Mouse (Mus musculus): ENCODE results near the gene Rhbdl1.
A peak's percentile ranks its signal among the peaks of the same experiment; 100 is the strongest.
"Not testable (repeated sequence)": the region's sequence is repeated elsewhere in the genome, so short reads cannot be mapped to it uniquely, and the experiment has no call there.

Rhbdl1 gene

DNA sequence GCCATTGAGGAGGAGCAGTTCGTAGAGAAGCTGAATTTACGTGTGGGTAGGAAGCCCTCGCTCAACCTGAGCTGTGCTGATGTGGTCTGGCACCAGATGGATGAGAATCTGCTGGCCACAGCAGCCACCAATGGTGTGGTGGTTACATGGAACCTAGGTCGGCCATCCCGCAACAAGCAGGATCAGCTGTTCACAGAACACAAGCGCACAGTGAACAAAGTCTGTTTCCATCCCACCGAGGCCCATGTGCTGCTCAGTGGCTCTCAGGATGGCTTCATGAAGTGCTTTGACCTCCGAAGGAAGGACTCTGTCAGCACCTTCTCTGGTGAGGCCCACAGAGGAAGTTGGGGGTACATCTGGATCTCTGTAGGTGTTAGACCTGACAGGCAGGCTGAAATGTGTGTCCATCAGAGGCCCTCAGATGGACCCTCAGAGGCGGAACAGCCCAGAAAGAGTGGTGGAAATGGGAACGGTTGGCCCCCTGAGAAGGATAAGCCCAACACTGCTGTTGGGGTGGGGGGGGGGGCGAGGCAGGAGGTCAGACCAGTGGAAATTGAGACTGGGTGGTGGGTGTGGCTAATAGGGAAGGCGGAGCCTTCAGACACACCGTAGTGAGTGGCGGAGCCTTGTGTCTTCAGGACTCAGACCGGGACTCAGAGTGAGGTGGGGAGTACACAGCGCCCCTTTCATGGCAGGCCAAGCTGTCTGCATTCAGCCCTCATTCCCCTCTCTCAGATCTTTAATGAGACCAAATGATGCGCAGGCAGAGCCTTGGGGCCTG is 12.5 kb downstream of the Rhbdl1 start:
- DNase-seq, result no peak

DNA sequence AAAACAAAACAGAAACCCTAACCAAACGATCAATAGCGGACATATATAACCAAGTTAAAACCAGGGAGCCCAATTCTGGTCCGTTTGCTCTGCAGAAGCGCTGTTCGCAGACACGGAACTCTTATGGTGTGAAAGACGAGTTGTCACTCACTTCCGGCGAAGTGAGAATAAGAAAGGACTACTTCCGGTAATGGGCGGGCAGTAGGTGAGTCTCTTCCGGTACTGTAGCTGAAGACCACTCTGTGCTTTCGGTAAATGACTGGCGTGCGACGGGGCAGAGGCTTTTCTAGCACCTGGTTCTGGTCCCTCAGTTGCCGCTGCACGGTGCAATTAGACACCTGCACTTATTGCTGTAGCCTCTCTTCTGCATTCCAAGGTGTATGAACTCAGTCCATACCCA is 13.6 kb downstream of the Rhbdl1 start, which contains the start of gene Wdr24:
Gene Wdr24 (plus strand): TSS at position 176 of the 400 bp plus-strand sequence.
- DNase-seq, result peak; percentile 63

DNA sequence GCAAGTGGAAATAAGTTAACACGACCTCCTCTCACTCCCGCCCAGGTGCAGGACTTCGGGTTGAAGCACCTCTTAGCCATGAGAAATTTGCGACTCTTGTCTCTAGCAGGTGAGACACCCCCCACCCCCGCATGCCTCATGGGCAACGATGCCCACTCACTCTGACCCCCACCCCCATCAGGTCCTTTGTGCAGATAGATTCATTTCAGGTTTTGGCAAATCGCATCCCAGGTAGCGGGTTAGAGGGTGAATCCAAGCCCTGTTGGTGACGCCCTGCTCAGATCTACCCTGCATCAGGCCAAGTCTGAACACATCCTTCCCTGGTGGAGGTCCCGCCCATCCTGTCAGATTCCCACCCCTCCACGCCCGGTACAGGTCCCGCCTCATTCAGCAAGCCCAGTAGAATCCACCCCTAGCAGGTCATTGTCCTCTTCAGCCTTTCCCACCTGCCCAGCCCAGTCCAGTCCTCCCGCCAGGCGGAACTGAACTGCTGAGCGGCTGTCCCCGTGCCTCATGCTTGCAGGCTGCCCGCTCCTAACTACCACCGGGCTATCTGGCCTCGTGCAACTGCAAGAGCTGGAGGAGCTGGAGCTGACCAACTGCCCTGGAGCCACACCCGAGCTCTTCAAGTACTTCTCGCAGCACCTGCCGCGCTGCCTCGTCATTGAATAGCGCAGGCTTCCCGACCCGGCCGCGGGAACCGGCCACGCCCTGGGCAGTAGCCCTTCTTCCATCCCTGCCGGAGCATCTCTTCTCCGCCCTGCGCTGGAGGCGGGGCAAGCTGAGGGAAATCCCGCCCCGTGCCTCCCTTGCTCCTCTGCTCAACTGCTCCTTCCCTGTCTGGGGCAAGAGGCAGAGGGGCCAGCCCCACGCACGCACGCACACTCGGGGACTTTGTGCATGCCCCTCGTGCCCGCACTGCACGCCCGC is 18.0 kb downstream of the Rhbdl1 start:
- no peak for DNase-seq

DNA sequence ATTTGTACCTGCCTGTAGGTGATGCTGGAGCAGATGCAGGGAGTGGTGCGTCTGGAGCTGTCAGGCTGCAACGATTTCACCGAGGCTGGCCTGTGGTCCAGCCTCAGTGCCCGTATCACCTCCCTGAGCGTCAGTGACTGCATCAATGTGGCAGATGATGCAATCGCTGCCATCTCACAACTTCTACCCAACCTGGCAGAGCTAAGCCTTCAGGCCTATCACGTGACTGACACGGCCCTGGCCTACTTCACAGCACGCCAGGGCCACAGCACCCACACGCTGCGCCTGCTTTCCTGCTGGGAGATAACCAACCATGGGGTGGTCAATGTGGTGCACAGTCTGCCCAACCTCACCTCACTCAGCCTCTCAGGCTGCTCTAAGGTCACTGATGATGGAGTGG is 19.4 kb downstream of the Rhbdl1 start:
- DNase-seq, result no peak

DNA sequence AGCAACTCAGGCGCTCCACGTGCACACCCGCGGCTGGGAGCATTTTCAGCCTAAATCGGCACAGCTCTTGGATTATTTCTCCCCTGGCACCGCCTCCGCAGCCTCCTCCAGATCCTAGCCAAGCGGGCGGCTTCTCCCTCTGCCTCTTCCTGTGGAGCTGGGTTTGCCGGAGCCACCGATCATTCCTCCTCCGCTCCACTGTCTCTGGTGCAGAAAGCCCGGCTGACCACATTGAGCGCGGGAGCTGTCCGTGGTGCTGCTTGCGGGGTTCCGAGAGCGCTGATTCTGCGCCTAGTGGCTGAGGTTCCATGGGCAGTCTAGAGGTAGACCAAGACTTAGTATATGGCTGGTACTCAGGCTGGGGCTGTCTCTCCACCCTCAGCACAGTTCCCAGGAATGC is 23.6 kb downstream of the Rhbdl1 start:
- DNase-seq, result peak; percentile 77

DNA sequence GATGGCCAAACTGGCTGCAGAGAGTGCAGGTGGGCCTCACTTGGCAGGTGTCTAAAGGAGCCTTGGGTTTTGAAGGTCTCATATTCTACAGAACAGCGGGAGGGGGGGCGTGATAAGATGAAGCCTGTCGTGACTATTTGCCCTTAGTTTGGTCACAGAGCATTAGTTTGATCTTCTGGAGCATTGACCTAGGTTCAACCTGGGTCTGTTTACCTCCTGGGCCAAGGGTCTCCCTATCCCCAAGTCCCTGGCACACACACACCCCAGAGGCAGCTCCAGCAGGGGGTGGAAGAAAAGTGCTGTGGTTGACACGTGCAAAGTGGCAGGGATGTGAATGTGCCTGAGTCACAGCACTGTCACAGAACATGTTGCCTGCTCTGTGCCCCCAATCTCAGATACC is 26.2 kb downstream of the Rhbdl1 start:
- no peak for DNase-seq

DNA sequence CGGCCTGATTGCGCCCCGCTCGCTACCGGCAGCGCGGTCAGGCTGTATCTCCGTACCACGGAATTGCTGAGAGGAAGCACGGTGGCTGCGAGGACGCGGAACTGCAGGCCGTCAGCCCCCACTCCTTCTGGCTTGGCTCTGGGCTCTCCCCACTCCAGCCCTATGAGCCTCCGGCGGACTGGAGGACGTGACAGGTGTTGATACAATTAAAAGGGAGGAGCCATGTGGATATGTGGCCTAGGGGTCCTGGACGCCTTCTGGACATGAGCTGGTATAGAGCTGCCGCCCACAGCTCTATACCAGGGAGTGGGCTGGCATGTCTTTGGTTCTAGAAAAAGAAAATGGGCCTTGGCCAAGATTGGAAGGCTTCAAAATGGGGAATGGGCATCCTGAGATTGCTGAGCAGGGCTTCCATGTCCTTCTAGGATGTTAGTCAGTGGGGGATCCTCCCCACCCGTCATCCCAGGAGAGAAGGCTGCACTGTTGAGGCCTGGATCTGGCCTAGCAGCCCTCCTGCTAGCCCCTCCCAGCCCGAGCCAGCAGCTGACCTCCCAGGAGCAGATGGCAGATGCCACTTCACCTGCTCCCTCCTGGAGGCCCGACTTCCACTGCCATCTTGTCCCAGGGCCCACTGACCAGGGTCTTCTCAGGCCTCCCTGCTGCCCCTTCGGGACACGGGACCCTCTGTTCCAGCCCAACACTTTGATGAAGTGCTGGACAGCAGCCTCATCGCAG is 27.3 kb downstream of the Rhbdl1 start:
- DNase-seq, result no peak

DNA sequence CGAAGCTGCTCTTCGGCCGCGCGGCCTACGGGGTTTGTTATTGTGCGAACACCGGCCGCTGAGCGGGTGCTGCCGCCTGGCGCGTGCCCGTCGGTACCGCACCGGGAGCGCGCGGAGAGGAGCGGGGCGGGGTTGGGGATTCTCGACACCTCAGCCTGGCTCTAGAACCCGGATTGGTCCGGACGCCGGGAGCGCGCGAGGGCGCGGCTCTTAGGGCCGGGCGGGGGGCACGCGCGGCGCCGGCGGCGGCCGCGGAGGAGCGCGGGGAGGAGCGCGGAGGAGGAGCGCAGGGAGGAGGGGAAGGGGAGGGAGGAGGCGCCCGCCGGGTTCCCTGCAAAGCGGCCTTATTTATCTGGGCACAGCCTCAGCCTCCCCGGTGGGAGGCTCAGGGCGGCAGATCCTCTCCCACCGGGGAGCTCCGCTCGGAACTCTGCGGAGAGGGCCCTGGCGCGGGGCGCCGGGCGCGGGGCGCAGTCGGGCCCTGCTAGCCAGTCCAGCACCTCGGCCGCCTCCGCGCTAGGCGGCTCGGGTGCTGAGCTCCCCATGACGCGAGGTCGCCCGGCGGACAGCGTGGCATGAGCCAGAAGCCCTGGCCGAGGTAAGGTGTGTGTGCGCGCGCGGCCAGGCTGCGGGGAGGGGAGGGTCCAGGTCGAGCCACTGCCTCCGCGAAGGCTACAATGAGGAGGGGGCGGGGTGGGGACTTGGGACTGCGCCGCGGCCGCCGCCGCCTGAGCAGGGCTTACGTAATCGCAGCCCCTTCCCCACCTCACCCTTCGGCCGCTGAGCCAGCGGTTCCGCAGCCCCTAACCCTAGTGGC is 28.1 kb downstream of the Rhbdl1 start, which contains the start of gene Fbxl16:
Gene Fbxl16 (plus strand): TSS at position 297 of the 817 bp plus-strand sequence.
- DNase-seq, result peak; percentile 87

DNA sequence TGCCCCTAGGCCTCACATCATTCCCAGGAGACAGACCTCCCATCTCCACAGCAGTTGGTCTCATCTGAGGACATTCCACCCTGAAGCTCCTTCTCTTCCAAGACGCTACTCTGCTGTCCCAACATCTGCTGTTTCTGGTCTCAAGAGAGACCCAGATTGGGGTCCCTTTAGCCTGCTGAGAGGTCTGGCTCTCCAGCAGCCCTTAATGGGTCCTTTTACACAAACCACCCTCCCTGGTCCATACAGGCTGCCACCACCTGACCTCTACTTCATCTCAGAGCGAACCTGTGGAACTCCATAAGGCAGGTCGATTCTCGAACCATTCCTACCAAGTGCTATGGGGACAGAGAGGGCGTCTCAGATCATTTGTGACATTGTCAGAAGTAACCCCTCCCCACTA is 29.1 kb downstream of the Rhbdl1 start:
- no peak for DNase-seq

DNA sequence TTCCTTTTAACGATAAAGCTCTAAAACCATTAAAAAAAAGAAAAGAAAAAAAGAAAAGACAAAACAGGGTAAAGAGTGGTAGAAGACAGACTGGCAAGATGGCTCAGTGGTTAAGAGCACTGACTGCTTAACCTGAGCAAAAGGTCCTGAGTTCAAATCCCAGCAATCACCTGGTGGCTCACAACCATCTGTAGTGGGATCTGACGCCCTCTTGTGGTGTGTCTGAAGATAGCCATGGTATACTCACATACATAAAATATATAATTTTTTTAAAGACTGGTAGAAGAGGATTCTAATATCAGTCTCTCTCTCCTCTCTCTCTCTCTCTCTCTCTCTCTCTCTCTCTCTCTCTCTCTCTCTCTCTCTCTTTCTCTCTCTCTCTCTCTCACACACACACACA is 29.6 kb downstream of the Rhbdl1 start:
- DNase-seq, result not testable (repeated sequence)

DNA sequence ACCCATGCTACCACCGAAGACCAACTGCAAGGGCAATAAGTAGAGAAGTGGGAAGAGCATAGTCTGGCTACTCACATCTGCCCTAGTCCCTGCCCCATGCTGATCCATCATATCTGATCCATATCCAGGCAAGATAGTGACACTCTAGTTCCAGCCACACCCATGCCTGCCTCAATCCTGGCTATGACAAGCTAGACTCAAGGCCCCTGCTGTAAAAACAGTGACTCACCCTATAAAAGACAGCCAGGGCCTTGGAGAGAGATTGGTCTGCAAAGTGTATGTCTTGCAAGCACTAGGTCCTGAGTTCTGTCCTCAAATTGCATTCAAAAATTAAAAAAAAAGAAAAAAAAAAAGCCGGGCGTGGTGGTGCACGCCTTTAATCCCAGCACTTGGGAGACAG is 30.6 kb downstream of the Rhbdl1 start:
- no peak for DNase-seq

DNA sequence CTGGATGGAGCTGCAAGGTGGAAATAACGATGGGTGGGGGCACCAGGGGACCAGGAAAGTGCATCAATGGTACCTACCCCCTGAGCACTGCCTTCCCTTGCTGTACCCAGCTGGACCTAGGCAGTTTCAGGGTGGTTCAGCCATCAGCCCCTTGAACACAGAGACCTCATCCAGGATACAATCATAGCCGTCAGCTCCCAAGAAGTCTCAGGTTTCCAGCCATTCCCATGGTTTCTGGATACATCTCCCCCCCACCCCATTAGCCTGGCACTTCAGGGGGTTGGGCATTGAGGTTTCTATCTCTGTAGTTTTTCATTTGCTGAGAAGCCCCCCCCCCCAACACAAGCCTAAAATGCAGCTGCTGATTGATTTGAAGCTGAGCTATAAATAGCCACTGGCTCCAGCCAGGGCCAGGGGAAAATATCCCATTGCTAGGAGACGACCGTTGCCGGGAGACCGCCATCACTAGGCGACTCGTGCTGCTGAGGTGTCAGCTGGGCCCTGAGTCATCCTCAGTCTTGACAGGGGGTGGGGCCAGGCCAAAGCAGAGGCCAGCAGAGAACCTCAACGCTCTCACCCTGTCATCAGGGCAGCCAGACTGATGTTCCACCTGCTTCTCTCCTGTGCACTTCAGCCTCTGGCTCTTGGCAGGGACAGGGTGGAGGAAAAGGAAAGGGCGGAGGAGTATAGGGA is 34.1 kb downstream of the Rhbdl1 start:
- DNase-seq, result peak; percentile 71

DNA sequence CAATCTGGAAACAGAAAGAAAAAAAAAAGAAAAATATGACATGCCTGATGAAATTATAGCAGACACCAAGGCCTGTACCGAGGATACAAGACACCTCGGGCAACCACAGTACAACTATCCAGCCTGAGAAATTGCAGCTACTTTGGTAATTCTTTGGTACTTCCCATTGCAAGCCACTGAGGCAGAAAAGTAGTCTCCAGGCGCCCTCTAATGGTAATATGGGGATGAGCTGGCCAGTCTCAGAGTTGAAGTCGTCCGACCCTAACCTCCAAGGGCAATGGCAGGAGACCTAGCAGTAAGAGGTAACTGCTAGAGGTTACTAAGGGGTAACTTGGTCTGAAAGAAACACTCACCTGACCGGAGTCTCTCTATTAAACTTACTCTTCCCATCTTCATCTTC is 36.1 kb downstream of the Rhbdl1 start:
- DNase-seq, result no peak

DNA sequence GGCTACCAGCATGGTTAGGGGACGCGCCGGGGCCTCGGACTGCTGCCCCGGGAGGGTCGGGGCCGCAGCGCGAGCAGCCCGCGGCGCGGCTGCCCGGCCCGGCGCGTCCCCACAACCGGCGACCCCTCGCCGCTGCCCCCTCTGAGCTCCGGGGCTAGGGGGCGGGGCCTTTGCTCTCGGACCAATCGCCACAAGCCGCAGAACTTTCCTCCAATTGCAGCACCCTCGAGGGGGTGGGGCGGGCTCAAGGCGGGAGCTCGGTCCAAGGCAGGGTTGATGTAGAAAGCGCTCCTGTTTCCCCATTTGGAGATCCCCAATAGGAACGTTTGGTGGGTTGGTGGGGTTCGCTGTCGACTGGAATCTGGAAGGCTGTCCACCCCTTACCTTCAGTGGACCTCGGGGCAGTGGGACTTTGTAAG is 40.1 kb downstream of the Rhbdl1 start, which contains the start of gene Metrn:
Gene Metrn (minus strand): TSS at position 186 of the 419 bp plus-strand sequence.
- peak; percentile 78 for DNase-seq

DNA sequence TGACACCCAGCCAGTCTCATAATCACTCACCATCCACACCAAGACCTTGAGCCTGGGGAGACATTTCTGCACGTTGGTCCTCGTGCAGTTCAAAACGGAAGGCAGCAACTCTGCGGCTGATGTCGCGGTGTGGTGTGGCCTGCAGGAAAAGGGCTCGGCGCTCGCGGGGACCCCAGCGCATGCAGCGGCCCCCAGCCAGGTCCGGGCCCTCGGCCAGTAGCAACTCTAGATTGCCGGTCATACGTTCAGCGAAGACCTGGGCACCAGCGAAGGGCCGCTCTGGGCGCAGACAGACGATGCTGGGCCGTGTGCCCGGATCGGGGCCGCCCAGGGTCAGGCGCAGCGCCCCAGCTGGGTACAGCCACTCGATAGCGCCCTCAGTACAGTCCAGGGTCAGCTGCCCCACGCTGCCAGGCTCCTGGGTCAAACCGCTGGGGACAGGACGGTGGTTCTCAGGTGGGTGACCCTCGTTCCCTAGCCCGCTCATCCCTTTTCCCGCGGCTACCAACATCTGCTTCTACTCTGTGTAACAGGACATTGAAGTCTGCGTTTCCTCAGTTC is 40.8 kb downstream of the Rhbdl1 start:
- DNase-seq, result peak; percentile 45

DNA sequence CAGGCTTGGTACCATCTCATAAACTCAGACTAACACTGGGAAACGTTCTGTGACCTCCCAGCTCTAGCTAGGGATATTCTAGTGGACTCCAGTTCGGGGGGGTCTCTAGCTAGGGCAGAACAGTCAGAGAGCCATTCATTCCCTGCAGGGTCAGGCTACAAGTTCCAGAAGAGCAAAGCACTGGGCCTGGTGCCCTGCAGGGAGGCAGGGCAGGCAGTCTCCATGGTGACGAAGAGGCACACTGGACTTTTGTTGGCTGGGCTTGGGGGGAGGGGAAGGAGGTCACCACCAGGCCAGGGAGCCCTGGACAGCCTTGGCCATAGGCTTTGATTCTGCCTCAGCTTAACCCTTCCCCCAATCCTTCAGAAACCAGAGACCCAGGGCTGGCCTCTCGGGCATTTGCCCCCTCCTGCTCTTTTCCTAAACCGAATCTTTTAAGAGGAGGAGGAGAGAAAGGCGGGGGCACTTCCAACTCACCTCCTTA is 41.4 kb downstream of the Rhbdl1 start, which contains the start of gene AC134908.4:
Gene AC134908.4 (minus strand): TSS at position 51 of the 484 bp plus-strand sequence.
- DNase-seq, result no peak

DNA sequence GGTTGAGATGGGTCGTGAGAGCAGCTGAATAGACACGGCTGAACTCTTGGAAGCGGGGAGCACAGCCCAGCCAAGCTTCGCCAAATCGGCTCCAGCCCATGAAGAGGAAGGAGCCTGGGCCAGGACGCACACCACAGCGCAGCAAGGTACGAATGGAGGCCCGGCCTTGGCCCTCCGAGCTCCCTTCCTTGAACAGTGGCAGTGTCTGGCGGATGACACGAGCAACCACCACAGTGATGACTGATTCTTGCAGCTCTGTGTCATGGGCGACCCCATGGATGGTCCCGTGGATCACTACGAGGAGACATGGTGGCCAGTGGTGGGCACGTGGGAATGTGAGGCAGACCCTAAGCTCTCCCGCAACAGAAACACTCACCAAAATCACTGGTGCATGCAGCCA is 42.1 kb downstream of the Rhbdl1 start:
- DNase-seq, result no peak

DNA sequence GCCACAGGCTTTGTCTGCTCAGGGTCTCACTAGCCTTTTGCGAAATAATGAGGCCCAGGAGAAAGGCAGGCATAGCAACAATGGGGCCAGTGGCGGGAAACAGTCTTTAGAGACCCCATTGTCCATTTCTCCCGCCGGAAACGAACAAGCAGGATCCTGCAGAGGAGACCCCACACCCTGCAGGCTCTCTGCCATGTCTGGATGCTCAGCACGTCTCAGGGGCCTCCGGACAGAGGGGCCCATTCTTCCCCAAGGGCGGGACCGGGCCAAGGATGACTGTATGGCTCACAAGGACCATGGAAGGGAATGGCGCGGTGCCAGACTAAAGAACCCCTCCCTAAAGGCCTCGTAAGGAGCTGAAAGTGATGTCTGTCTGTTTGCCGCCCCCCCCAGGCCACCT is 42.9 kb downstream of the Rhbdl1 start:
- no peak for DNase-seq

DNA sequence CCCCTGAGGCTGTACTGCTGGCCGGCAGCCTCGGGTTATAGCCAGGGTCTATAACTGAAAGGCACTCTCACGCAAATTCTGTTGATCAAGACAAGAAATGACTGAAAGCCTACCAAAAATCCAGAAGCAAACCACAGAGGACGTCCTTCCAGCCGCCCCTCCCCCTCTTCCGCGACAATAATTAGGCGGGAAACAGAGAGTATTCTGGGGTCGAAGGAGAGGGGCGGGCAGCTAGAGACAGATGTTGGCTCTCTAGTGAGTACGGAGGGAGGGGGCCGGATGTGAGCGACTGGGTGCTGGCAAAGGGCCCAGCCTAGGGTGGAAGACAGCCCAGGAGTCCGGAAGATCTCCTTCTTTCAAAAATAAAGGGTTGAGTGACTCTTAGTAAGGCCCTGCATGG is 44.5 kb downstream of the Rhbdl1 start, which contains the start of gene Fam173a:
Gene Fam173a (minus strand): TSS at position 287 of the 400 bp plus-strand sequence.
- peak; percentile 77 for DNase-seq

DNA sequence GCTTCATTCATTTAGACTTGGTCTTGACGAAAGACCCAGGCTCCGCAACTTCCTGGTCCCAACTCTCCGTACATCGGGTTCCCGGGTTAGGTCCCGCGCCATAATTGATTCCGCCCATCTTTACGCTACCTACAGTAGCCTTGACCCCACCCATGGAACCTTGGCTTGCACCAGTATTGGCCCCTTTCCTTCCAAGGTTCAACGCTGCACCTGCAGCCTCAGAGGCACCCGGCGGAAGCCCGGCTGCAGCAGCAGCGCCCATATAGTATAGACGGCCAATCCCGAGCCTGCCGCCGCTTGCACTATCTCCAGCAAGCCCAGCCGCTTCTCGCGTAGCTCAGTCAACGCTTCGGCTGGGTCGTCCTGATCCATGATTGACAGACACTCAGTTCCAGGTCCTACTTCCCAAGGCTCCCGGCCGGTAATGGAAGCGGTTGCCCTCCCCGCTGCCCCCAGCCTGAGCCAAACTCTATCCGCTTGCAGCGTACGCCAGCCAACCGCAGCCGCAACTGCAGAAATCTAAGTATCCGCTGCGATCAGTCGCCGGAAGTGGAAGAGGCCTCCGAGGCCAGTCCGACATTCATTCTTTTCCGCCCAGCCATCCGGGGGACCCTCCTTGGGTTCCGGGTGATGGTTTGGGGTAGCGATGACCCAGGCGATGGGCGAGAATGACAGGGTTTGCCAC is 45.1 kb downstream of the Rhbdl1 start:
- DNase-seq, result peak; percentile 85
